Mouse (Mus musculus): ENCODE measurements around the gene Gm10803. TPM values are rescaled to one million over a fixed set of nuclear protein-coding genes. Genes with fewer than 3 reads are reported as not detected.
A peak's percentile ranks its signal among the peaks of the same experiment; 100 is the strongest.

Gene Gm10803
- polyA plus RNA-seq, 1 experiment from 2014 or later: not detected

DNA sequence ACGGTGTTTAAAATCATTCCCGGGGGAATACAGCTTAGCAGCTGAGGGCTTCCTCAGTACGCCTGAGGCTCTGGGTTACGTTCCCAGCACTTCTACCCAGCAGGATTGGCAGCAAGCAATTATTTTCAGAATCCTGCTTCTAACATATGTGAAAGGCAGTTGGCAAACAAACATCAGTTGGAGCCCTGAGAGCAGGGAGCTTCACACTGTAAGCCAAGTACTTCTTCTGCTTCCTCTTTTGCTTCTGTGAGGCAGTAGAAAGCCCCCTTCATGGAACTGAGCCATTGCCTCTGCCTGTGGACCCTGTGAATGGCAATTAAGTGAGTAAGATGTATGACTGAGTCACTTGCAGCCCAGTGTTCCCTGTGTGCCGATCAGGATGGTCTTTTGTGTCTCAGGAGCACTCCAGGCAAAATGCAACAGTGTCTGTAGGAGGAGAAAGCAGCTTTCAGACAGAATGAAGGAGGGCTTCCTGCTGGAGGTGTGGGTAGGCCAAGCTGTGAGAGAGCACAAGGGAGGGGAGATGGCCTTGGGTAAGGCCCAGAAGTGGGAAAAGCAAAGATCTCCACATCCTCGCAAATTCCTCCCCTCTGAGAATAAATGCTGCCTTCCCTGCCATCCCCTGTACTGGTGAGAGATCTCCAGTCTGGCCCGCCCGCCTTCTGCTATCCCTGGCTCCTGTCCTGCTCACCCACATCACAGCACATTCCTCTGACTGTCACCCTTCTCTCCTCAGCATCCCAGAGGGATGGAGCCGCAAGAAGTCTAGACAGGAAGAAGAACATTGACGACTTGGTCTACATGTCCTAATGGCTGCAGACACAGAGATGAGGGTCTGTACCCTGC lies 7.5 kb upstream of the Gm10803 start:
- Histone ChIP-seq H3K36me3 (replicated peaks) (no peaks in the 10 kb centered on the region), H3K9me3 (no peaks in the 10 kb centered on the region), H3K4me1 (peaks cover 27% of the 10 kb centered on the region), H3K27ac (peak overlapping the region; percentile 70), H3K27me3 (ENCODE audit: poor library complexity, severe bottlenecking) (0 out of 2 replicates have a peak, but pooled peaks cover 4% of the 10 kb centered on the region), H3K4me3 (no peak overlapping the region)
- no peak for DNase-seq (ENCODE audit: extremely low spot score, low spot score)
- 64% methylated on average over 10 of the region's 10 CpGs for WGBS

DNA sequence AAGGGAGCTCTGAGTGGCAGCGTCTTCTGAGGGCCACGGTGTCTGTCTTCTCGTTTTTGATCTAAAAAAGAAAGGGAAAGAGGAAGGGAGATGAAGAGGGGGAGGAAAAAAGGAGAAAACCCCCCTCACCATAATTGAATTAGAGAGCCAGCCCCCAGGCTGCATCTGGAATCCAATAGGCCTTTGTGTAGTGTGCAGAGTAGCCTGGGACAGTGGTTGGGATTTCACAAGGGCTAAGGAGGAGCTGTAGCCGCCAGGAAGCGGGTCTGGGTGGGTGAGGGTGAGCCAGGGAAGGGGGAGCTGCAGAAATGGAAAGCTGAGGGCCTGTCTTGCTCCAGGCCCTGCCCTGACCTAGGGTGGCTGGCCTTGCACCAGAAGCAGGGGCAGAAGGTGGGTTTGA lies 6.5 kb upstream of the Gm10803 start:
- H3K27me3 ChIP-seq (ENCODE audit: poor library complexity, severe bottlenecking): 0 out of 2 replicates have a peak, but pooled peaks cover 4% of the 10 kb centered on the region
- no peaks in the 10 kb centered on the region for H3K9me3 ChIP-seq
- no peaks in the 10 kb centered on the region for H3K36me3 ChIP-seq (replicated peaks)
- whole genome bisulfite sequencing: 34% methylated on average over 5 of the region's 5 CpGs
- H3K4me1 ChIP-seq: peaks cover 27% of the 10 kb centered on the region
- H3K4me3 ChIP-seq: no peak overlapping the region
- DNase-seq (ENCODE audit: extremely low spot score, low spot score): peak; percentile 43
- peak overlapping the region; percentile 70 for H3K27ac ChIP-seq

DNA sequence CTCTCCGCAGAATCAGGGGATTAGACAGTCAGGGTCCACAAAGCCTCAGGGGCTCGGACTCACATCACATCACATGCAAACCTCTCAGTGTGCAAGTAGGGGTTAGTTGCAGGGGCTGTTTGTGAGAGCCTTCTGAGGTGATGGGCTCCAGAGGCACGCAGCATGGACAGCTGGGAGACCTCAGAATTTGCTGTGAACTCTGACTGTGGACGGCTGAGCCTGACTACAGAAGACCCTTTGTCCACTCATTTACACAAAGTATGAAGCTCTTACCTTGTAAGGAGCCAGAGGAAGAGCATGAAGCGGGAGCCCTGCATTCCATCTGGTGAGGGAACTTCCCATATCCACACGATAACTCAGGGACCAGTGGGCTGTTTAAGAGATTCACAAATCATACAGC lies 5.3 kb downstream of the Gm10803 start:
- no peak overlapping the region for H3K4me3 ChIP-seq
- H3K27ac ChIP-seq: peak overlapping the region; percentile 61
- no peaks in the 10 kb centered on the region for H3K36me3 ChIP-seq (replicated peaks)
- no peaks in the 10 kb centered on the region for H3K27me3 ChIP-seq (ENCODE audit: poor library complexity, severe bottlenecking)
- peaks cover 39% of the 10 kb centered on the region for H3K4me1 ChIP-seq
- no peak for DNase-seq (ENCODE audit: extremely low spot score, low spot score)
- WGBS: 43% methylated on average over 6 of the region's 6 CpGs
- H3K9me3 ChIP-seq: no peaks in the 10 kb centered on the region

GRCm38 (mm10) chr2:93567675-93568074 lies 7.3 kb downstream of the Gm10803 start:
- DNase-seq (ENCODE audit: extremely low spot score, low spot score): no peak
- Histone ChIP-seq H3K9me3 (no peaks in the 10 kb centered on the region), H3K4me1 (peaks cover 41% of the 10 kb centered on the region), H3K4me3 (no peak overlapping the region), H3K27me3 (ENCODE audit: poor library complexity, severe bottlenecking) (no peaks in the 10 kb centered on the region), H3K36me3 (replicated peaks) (no peaks in the 10 kb centered on the region), H3K27ac (peak overlapping the region; percentile 89)
- 54% methylated on average over 7 of the region's 7 CpGs for WGBS

DNA sequence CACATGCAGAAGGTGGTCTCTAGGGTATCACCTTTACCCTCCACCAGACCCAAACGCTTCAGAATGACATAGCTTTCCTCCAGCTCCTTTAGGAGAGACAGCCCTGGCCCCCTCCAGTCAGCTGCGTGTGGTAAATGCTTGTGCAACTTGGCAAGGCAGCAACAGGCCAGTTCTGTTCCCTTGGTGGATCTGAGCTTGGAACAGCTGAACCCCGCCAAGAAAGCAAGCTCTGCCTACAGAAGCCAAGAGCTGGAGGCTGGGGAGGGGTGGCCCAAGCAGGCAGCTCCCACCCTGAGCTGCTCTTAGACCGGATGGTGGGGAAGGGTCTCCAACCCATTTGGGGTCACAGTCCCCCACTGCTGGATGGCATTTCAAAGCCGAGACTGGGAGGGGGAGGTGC lies 12.2 kb downstream of the Gm10803 start:
- no peak for DNase-seq (ENCODE audit: extremely low spot score, low spot score)
- Histone ChIP-seq H3K36me3 (replicated peaks) (no peaks in the 10 kb centered on the region), H3K27me3 (ENCODE audit: poor library complexity, severe bottlenecking) (no peaks in the 10 kb centered on the region), H3K9me3 (no peaks in the 10 kb centered on the region), H3K4me3 (no peak overlapping the region), H3K4me1 (peaks cover 17% of the 10 kb centered on the region), H3K27ac (0 out of 2 replicates have a peak overlapping the region, but pooled peaks have one; percentile 8)
- 74% methylated on average over 5 of the region's 5 CpGs for WGBS

DNA sequence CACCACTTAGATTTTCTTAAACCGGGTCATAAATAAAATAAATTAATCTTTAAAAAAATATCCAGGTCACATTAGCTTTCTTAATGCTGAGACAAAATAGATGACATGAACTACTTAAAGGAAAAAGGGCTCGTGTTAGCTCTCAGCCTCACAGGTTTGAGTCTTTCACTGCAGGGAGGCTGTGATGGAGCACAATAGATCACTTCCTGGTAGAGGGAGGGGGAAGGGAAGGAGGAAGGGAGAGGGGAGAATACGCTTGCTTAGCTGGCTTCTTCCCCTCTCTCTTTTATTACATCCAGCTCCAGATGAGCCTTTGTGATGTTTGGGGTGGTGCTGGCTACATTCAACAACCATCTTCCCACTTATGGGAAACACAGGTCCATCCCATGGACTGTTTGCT lies 20.9 kb downstream of the Gm10803 start:
- WGBS: 41% methylated on average over 3 of the region's 3 CpGs
- Histone ChIP-seq H3K9me3 (no peaks in the 10 kb centered on the region), H3K4me3 (no peak overlapping the region), H3K27me3 (ENCODE audit: poor library complexity, severe bottlenecking) (peaks cover 15% of the 10 kb centered on the region), H3K4me1 (peaks cover 35% of the 10 kb centered on the region), H3K27ac (no peak overlapping the region), H3K36me3 (replicated peaks) (no peaks in the 10 kb centered on the region)
- no peak for DNase-seq (ENCODE audit: extremely low spot score, low spot score)

DNA sequence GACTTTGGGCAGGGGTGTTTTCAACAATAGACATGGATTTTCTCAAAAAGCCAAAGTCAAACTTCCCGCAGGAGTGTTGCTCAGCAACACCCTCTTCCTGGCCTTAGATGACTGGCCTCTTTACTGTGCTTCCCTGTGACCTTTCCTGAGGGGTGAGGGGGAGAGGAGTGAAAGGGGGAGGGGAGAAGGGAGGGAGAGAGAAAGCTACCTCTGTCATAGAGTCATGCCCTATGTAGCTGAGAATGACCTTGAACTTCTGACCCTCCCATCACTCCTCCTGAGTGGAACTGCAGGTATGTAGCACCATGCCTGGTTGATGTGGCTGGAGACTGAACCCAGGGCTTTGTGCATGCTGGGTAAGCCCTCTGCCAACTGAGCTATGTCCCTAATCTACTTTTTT lies 25.5 kb downstream of the Gm10803 start:
- no peak for DNase-seq (ENCODE audit: extremely low spot score, low spot score)
- H3K27me3 ChIP-seq (ENCODE audit: poor library complexity, severe bottlenecking): peaks cover 33% of the 10 kb centered on the region
- H3K36me3 ChIP-seq (replicated peaks): no peaks in the 10 kb centered on the region
- H3K27ac ChIP-seq: peak overlapping the region; percentile 6; the same call in 1 of the 2 replicates
- H3K4me1 ChIP-seq: peaks cover 49% of the 10 kb centered on the region
- no peak overlapping the region for H3K4me3 ChIP-seq
- WGBS: 58% methylated on average over 1 of the region's 1 CpGs
- H3K9me3 ChIP-seq: no peaks in the 10 kb centered on the region

- DNase-seq (ENCODE audit: extremely low spot score, low spot score): no peak
- Histone ChIP-seq H3K36me3 (replicated peaks) (no peaks in the 10 kb centered on the region), H3K4me1 (peaks cover 54% of the 10 kb centered on the region), H3K27me3 (ENCODE audit: poor library complexity, severe bottlenecking) (peaks cover 41% of the 10 kb centered on the region), H3K27ac (peak overlapping the region; percentile 71), H3K9me3 (no peaks in the 10 kb centered on the region), H3K4me3 (no peak overlapping the region)
- WGBS: 11% methylated on average over 6 of the region's 6 CpGs
Measured at GRCm38 (mm10) chr2:93587446-93587845, 27.1 kb downstream of the Gm10803 start.

DNA sequence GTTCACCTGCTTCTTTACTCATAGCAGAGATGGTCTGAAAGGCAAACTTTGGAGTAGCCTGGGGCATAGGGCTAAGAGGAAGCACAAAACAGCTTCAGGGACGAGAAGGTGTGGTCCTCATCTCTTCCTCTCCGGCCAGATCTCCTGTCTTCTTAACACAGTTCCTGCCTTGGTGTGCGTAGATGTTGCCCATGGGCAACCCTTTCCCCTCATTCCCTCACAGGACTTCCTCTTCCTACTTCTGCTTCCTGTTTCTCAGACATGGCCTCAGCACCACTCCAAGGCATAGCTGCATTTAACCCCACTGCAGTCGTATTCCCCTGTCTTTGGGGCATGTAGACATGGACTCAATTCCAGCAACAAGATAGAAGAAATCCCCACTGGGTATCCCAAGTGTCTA lies 29.5 kb downstream of the Gm10803 start:
- Histone ChIP-seq H3K27ac (no peak overlapping the region), H3K4me3 (no peak overlapping the region), H3K4me1 (peaks cover 63% of the 10 kb centered on the region), H3K36me3 (replicated peaks) (no peaks in the 10 kb centered on the region), H3K9me3 (no peaks in the 10 kb centered on the region), H3K27me3 (ENCODE audit: poor library complexity, severe bottlenecking) (peaks cover 57% of the 10 kb centered on the region)
- no peak for DNase-seq (ENCODE audit: extremely low spot score, low spot score)
- 74% methylated on average over 4 of the region's 4 CpGs for WGBS

DNA sequence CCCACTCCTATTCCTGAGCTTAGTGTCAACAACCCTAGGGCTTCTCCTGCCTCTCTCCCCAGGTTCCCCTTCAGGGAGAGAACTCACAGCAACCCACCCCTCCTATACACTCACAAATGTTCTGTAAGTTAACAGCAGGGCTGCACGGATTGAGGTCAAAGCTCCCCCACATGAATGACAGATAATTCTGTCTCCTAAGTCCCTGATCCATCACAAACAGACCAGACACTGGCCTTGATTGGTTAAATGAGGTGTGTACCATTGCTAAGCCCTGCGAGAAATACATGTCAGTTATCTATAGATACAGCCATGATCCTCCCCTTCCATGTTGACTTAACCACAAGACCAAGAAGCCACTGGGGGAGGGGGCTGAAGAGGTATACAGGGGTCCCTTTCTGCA lies 31.3 kb downstream of the Gm10803 start:
- 41% methylated on average over 2 of the region's 2 CpGs for WGBS
- H3K4me3 ChIP-seq: no peak overlapping the region
- H3K27ac ChIP-seq: no peak overlapping the region
- no peak for DNase-seq (ENCODE audit: extremely low spot score, low spot score)
- H3K36me3 ChIP-seq (replicated peaks): no peaks in the 10 kb centered on the region
- H3K27me3 ChIP-seq (ENCODE audit: poor library complexity, severe bottlenecking): peaks cover 62% of the 10 kb centered on the region
- no peaks in the 10 kb centered on the region for H3K9me3 ChIP-seq
- H3K4me1 ChIP-seq: peaks cover 61% of the 10 kb centered on the region

GRCm38 (mm10) chr2:93592164-93592790 lies 31.9 kb downstream of the Gm10803 start:
- H3K9me3 ChIP-seq: no peaks in the 10 kb centered on the region
- DNase-seq (ENCODE audit: extremely low spot score, low spot score): no peak
- 11% methylated on average over 11 of the region's 11 CpGs for WGBS
- peaks cover 62% of the 10 kb centered on the region for H3K27me3 ChIP-seq (ENCODE audit: poor library complexity, severe bottlenecking)
- H3K4me1 ChIP-seq: peaks cover 61% of the 10 kb centered on the region
- no peak overlapping the region for H3K4me3 ChIP-seq
- no peaks in the 10 kb centered on the region for H3K36me3 ChIP-seq (replicated peaks)
- peak overlapping the region; percentile 64; the same call in 1 of the 2 replicates for H3K27ac ChIP-seq

DNA sequence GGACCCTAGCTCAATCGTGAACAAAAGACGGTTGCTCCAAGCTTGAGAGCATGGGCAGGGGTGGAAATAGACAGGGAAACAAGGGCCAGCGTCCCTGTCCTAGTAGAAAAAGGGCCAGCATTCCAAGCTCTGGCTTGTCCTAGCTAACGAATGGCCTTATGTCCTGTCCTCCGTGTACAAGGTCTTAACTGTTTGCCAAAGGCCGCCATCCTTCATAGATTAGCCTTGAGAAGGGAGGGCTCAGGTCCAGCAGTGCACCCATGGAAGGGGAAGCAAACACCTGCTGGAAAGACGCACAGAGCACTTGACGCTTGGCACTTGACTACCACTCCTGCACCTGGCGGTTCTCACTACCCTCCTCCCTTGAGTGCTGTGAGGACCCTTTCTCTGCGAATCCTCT lies 32.8 kb downstream of the Gm10803 start:
- Histone ChIP-seq H3K9me3 (no peaks in the 10 kb centered on the region), H3K4me1 (peaks cover 60% of the 10 kb centered on the region), H3K27me3 (ENCODE audit: poor library complexity, severe bottlenecking) (peaks cover 55% of the 10 kb centered on the region), H3K36me3 (replicated peaks) (no peaks in the 10 kb centered on the region), H3K4me3 (no peak overlapping the region), H3K27ac (peak overlapping the region; percentile 64; the same call in 1 of the 2 replicates)
- no peak for DNase-seq (ENCODE audit: extremely low spot score, low spot score)
- WGBS: 79% methylated on average over 10 of the region's 10 CpGs

GRCm38 (mm10) chr2:93597145-93597544 lies 36.8 kb downstream of the Gm10803 start:
- Histone ChIP-seq H3K27me3 (ENCODE audit: poor library complexity, severe bottlenecking) (peaks cover 41% of the 10 kb centered on the region), H3K9me3 (no peaks in the 10 kb centered on the region), H3K36me3 (replicated peaks) (no peaks in the 10 kb centered on the region), H3K4me3 (no peak overlapping the region), H3K4me1 (peaks cover 70% of the 10 kb centered on the region), H3K27ac (peak overlapping the region; percentile 67)
- WGBS: 70% methylated on average over 11 of the region's 11 CpGs
- DNase-seq (ENCODE audit: extremely low spot score, low spot score): no peak

All from forebrain, embryonic 10.5 days (tissue).